Mouse (Mus musculus) megakaryocyte, embryonic 14.5 days (primary cell): ENCODE data around the gene Fbxo24.

Experiments used
- FLI1 ChIP-seq: IDR thresholded peaks from 2 replicates; pipeline ENCODE4 v1.6.1; 2012; ENCODE audit warnings: low read length, inconsistent platforms, mixed read lengths
- GATA1 ChIP-seq: IDR thresholded peaks from 3 replicates; pipeline ENCODE4 v1.6.1; 2012; ENCODE audit warnings: mixed read lengths, low read length, inconsistent platforms, borderline replicate concordance

GRCm38 (mm10) chr5:137623937-137624530 is 4.8 kb downstream of the Fbxo24 start:
- TF ChIP-seq GATA1 (no peak), FLI1 (no peak)
